Mouse (Mus musculus) CD4-positive, CD25-positive, alpha-beta regulatory T cell, adult 2 months (primary cell): ENCODE measurements around the gene Gga1.

Experiments used
- DNase-seq: peaks from one replicate; pipeline ENCODE4 v3.0.0-alpha.2; 2012; ENCODE audit warnings: low read depth, low spot score

Gga1 gene

DNA sequence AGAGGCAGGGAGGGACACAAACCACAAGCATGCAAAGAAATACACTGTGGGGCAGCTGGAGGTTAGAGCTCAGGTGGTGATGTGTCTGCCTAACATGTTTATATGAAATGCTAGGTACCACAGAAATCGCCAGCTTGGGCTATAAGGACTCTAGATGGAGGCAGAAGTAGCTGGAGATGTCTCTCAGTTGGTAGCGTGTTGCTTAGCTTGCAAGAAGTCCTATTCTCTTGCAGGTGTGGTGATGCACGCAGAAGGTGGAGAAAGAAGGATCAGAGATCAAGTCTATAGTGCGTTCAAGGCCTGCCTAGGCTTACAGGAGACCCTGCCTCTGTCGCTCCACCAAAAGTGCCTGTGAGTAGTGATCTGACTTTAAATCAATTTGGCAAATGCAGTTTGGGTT is 1.5 kb upstream of the Gga1 start:
- no peak for DNase-seq

DNA sequence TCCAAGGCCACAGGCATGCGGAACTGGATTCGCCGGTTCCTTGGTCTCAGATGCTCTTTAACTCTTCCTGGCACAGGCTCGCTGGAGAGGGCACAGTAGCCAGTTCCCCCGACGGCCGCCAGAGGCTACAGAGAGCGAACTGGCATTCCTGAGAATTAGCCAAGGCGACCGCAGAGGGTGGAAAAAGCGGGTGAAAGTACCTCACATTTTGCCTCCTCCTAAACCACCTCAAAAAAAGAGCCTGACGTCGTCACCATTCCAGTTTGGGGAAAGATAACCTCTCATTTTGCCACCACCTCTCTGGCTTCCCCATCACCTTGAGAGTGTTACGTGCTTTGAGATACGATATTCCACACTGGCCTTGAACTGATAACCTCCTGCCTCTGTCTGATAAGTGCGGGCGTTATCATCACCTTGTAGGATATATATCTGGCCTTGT is 713 bp upstream of the Gga1 start:
- peak; percentile 74 for DNase-seq

DNA sequence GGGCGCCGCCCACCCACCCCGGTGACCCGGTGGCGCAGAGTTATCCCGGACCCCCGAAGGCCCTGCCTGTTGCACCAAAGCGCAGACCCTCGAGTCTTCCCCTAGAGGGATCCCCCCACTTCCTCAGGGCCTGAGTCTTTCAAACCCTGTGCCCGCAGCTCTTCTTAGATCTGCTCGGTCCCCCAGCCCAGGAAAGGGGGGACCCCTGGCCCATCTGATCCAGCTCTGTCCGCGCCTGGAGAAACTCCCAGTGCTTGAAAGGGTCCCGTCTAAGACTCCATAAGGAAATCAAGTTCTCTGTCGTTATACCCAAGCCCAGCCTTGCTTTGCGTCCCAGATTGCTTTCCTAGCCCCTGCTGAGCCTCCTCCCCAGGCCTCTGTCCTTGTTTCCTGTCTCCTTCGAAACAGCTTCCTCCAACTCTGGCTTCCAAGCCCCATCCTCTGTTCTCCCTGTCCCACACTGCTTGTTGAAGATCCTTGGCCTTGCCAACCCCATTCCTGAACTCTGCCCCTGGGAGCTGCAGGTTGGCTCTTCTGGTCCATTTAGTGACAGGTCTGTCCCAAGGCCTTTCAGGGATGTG is 910 bp downstream of the Gga1 start:
- DNase-seq: no peak

DNA sequence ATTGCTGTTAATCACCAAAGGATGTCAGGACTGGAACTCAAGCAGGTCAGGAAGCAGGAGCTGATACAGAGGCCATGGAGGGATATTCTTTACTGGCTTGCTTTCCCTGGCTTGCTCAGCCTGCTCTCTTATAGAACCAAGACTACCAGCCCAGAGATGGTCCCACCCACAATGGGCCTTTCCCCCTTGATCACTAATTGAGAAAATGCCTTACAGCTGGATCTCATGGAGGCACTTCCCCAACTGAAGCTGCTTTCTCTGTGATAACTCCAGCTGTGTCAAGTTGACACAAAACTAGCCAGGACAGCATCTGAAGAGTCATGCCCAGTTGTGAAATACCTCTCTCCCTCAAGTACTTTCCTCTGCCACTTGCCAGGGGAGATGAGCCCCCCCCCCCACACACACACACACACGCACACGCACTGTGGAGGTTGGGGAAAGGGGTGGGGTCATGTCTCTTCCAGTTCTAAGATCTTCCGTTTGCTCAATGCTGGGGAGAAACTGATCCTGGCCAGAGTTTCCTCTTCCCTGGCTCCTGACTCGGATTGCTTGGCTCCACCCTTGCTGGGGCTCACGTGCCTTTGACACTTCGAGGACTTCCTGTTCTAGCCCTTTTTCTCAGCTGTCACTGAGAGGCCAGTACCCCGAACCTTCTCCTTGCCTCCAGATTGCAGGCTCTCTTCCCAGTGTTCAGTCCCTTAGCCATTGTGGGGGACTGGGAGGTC is 2.0 kb downstream of the Gga1 start:
- DNase-seq: peak; percentile 49

DNA sequence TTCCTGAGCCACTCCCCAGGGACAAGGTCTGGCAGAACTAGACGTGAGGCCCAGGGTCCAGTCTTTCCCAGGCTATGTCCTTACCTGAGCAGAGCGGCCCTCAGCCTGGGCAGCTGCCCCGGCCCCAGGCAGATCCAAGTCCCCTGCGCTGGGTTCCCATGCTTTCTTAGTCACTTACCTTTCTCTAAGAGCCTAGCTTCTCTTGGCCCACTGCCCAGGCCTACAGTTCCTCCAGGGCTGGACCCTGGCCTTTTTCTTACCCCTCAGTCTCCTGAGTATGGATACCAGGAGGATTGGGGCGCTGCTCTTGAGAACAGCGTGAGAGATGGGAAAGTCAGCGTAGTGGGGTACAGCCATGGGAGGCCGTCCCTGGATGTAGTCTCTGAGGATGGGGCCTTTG is 3.4 kb downstream of the Gga1 start:
- DNase-seq: no peak

DNA sequence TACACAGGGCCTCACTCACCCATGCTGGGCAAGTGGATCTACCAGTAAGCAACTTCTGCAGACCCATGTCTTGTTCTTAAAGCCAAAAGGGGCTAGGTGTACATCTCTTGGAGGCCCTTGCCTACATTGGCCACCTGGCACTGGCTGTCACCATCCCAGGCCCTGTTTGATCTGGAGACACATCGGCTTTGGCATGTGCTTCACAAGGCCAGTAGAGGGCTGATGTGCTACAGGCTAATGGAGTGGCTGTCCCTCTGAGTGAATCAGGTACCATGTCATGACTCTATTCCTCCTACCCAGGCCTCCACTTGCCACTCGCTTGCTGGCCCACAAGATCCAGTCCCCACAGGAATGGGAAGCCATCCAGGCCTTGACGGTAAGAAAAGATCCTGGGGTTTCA is 4.8 kb downstream of the Gga1 start:
- DNase-seq: peak; percentile 28

DNA sequence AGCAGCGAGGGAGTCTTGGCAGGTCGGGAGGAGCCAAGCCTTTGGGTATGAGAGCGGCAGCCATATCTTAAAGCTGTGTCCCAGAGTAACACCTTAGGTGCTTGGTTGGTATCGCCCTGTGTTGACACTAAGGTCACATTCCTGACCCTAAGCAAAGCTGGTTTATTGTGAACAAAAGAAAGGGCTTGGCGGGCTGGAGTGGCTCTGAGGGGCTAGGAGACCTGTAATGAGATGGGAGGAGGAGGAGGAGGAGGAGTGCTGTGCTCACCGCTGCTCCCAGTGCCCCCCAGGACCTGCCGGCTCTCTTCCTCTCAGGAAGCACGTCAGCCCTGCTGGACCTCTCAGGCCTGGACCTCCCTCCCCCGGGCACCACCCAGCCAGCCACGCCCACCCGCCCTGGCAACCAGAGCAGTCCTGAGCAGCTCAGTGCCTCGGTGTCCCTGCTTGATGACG is 12.4 kb downstream of the Gga1 start:
- DNase-seq: no peak

DNA sequence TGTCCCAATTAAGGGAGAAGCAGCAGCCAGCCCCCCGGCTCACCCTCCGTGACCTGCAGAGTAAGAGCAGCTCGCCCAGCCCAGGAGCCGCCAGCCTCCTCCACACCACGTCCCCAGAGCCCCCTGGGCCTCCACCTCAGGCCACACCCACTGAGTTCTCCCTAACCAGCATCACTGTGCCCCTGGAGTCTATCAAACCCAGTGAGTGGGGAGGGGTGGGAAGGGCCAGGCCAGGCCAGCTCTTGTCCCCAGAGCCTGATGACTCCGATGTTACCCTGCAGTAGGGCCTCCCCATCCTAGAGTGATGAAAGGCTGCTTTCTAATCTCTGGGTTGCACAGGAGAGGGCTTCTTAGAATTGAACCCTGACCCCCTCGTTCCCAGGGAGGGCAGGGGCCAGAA is 15.4 kb downstream of the Gga1 start:
- no peak for DNase-seq

DNA sequence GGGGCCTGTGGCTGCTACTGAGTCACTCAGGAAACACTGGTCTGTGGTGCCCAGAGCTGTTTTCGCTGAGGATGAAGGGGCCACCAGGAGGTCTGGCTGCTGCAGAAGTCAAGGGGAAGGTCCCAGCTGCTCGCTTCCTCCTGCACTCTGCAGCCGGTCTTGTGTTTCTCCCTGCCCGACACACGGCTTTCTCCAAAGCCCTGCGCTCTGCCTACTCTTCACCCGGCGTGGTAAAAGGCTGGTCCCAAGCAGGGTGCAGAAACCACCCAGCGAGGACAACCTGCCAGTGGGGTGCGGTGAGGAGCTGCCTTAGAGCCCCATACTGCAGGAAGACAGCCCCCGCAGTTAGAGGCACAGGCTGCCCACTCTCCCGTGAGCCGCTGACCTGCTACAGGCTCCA is 17.7 kb downstream of the Gga1 start:
- peak; percentile 53 for DNase-seq

DNA sequence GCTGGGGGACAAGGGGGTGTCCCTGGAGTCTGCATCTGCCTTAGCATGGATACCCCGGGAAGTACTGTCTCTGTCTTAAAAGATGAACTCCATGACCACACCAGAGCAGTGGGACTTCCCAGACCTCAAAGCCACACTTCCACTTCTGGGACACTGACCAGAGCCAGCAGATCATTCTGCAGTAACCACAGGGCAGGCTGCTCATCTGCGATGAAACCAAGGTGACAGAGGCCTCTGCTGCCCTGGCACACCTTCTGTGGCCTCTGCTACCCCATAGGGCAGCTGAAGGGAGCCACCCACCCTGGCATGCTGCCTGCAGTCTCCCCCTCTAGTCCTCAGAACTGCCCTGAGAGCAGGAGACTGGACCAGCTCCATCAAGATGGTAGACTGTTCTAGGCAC is 18.8 kb downstream of the Gga1 start:
- DNase-seq: no peak

DNA sequence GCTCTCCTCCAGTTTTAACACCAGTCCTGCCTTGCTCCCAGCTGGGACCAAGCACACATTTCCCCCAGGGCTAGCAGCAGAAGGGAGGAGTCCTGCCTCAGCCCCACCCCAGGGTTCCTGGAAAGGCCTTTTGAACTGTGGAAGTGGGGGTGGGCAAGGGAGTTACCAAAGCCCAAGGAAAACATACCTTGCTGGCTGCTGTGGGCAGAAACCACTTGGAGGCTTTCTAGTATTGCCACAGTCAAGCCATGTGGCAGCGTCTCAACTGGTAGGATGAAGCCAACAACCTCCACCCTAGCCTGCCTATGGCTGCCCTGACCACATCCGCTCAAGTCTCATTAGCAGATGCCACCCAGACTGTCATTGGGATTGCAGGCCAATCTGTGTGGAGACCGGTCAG is 19.2 kb downstream of the Gga1 start:
- DNase-seq: peak; percentile 71

DNA sequence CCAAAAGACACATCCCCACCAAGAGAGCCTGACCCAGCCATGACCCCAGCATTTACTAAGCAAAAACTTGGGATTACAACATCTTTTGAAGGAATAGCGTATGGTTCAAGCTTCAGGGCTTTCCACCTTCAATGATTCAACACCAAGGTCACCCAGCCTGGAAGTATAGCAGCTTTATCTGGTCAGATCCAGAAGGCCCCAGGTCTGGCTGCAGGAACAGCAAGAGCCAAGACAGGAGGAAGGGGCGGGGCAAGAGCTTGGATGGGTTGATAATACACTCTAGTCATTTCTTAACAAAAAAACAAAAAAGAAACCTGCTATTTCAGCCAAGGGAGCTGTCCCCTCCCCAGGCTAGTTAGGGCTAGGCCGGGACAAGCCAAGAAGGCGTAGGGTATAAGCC is 20.5 kb downstream of the Gga1 start:
- DNase-seq: no peak

DNA sequence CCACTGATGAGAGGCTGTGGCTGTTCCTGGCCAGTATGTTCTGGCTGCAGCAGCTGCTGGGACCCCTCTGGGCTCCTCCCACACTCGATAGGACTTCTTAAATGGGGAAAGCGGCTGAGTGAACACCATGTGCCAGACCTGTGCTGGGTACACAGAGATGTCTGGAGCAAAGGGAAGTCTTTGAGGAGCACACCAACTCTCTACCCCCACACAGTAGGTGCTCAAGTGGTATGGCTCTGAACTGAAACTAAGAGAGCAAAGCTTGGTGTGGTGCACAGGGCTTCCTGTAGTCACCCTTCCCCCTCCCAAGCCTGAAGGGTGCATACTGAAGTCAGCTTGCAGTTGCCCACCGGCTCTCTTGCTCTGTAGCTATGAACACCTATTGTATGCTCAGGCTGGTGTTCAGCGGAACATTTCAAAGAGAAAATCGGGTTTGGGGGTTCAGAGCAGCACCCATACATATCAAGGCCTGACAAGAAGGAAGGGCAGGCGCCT is 21.6 kb downstream of the Gga1 start:
- DNase-seq: peak; percentile 71

DNA sequence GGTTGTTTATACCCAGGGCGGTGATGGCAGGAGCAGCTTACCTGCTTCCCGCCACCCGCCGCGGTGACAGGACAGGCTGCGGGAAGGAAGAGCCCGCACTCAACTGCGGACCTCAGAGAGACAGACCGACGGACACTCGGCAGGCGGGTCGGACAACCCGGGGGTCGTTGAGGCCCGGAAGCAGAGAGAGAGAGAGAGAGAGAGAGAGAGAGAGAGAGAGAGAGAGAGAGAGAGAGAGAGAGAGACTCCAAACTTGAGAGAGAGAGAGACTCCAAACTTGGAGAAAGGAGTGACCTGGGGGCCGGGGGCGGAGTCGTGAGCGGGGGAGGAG is 22.4 kb downstream of the Gga1 start, which contains the start of gene Gm49510:
Gm49510 (plus strand) TSS at position 259 of the 331 bp plus-strand sequence.
- DNase-seq: peak; percentile 41

DNA sequence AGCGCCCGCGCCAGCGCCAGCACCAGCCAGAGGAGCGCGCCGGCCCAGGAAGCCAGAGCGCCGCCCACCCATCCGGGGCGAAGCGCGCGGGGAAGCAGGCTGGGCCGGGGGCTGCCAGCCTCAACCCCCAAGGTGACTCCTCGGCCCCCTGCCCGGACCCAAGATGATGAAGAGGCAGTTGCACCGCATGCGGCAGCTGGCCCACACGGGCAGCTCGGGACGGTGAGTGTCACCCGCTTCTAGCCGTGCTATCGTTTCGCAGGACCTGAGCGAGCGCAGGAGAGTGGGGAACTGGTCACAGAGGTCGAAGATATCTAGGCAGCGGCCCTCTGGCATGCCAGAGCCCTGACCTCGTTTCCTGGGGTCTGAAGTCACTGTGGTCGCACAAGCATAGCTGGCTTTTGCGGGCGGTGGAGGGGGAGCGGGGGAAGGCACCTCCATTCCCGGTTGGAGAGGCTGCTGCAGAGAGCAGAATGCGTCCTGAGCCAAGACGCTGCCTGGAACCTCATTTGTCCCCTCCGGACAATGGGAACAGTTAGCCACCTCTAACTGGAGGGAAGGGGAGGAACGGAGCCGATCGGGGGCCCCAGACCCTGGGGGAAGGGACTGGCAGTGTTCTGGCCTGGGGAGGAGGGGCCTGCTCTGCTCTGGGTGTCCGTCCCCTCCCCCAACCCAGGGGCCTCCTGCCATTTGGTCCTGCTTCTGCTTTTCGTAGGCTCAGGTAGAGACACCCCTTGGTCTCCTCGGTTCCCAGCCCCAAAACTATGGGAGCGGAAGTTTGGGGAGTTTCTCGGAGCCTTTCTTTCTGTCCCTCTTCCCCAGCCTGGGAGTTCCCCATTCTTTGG is 23.0 kb downstream of the Gga1 start, which contains the start of gene Sh3bp1:
Sh3bp1 (plus strand) TSS at position 29 of the 845 bp plus-strand sequence.
- DNase-seq: peak; percentile 84

DNA sequence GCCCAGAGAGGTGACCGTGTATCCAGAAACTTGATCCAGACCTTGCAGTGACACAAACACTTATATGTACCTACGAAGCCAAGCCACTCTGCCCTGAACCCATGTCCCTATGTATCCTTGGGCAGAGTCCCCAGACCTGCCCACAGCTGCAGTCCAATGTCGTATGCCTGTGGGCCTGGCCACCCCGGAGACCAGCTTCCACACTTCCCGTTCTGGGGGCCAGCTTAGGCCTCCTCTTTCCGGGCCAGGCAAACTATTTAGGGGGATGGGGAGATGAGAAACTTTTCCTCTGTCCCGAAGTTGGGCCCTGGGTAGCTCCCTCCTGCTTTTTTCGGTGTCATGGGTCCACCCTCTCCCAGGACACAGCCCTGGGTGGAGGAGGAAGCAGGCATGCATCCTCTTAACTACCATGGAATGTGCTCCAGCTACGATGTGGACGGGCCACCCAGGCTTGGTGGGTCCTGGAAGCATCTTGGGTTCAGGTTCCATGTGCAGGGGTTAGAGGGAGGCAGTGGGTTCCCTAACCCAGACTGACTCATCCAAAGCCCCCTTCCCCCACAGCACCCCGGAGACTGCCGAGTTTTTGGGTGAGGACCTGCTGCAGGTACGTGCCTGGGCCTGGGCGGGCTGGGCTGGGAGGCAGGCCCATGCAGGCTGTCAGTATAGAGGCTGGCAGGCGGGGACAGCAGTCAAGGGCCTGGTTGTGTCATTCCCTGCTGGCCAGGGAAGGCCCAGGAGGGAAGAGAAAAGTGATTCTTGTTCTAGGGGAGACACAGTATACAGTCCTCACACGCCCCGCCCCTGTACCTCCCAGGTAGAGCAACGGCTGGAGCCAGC is 23.8 kb downstream of the Gga1 start:
- DNase-seq: no peak

DNA sequence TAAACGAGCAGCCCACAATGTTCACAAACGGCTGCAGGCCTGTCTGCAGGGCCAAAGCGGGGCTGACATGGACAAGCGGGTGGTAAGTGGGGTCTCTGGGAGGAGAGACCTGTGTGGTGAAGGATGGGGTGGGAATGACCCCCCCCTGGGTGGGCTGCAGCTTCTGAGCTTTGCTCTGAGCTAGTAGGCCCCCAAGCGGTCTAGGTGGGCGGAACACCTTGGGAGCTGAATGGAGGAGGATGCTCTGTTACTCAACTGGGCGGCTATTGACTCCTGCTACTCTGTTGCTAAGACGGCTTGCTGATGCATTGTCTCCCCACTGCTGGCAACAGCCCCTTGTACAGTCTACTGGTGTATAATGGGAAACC is 24.4 kb downstream of the Gga1 start:
- peak; percentile 40 for DNase-seq

DNA sequence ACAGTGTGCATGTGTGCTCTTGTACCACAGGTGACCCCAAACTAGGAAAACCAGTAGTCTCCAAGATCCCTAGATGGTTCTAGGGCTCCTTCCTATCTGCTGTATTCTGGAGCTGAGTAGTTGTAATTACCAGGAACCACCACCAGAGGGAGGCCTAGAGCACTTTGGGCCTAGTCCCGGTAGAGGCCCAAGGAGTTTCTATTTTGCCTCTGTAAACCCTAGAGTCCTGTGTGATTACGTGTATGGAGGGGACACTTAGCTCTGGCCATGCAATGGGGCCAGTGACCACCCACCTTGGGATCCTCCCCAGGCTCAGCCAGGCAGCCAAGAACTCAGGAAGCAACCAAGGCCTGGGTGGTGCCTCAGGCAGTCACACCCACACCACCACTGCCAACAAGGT is 26.3 kb downstream of the Gga1 start:
- peak; percentile 89 for DNase-seq

DNA sequence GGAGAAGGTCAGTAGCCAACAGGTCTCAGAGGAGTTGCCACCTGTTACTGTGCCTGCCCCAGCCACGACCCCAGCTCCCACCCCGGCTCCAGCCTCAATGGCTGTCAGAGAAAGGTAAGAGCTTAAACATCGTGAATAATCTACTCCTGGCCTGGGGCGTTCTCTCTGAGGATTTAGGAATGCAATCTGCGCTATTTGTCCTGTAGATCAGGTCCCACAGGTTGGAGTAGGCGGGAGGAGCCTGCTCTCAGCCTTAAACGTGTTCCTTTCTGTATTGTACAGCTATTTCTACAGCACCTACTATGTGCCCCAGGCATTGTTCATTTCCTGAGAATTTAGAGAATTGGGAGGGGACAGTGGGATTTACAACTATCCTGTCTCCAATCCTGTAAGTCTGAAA is 31.4 kb downstream of the Gga1 start:
- no peak for DNase-seq

DNA sequence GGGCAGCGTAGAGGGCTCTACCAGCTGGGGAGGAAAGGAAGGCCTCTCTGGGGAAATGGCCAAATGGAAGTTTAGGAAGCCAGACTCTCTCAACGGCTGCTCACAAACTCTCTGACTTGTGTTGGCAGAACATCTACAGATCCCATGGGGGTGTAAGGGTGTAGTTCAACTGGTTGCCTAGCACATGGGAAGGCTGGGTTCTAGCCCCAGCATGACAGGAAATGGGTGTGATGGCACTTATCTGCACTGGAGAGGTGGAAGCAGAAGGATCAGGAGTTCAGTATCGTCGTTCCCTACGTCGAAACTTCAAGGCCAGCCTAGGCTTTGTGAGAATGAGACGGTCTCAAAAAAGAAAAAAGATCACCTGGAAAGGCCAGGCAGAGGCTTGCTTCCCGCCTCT is 32.0 kb downstream of the Gga1 start:
- no peak for DNase-seq

DNA sequence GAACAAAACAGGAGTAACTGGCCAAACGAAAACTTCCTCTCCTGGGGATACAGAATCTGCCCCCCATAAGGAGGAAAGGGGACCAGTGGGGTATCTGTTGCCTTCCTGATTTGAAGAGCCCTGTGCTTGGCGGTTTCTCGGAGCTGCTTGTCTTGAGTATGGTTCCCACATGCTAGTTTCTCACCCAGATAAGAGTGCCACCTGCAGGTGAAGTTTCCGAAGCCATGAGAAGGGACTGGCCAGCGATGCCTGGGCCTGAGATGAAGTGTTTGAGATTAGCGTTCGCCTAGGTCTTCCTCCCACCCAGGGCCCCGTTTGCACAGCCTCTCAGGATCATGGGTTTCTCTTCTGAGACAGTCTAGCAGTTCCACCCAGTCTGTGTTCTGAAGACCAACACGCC is 35.0 kb downstream of the Gga1 start:
- peak; percentile 71 for DNase-seq
